Mouse (Mus musculus) heart, adult 18-20 months (tissue): ENCODE data around the gene Lrch4. TPM values are rescaled to one million over a fixed set of nuclear protein-coding genes. Genes with fewer than 3 reads are reported as not detected.

Experiments used
- DNase-seq, 2 experiments: peaks; one replicate each; pipeline ENCODE4 v3.0.0; 2021 to 2022; ENCODE audit warnings: mixed read lengths in 1 of 2
- total RNA-seq, 2 experiments: library from RNA; stranded (reverse); gene quantifications; 2 replicates each; pipeline ENCODE4 v1.2.3; 2021

The Lrch4 gene
- total RNA-seq, 2 experiments from 2014 or later: 17.5 to 19.1 TPM

DNA sequence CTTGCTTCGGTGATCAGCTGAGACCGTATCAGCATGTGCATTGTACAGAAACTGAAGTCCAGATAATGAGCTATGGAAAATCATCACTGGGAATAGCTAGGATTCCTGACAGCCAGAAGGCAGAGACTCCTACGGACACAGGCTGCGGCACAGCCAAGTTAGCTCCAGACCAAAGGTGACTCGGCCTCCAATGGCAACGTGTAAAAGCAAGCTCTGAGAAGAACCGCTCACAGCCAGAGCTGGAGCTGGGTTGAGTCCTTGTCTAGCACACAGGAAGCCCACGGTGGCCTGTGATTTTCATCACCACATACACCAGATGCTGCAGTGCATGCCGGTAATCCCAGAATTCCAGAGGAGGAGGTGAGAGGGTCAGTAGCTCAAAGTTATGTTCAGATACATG lies 61.6 kb downstream of the Lrch4 start:
- DNase-seq: no peak

Other genes with a start within 250 kb of the Lrch4 start
- not detected for gene Zan, start 152.1 kb upstream of the Lrch4 start, total RNA-seq
- 10 to 100 TPM; 13.9 to 15.0 TPM for gene Pop7, start 126.6 kb upstream of the Lrch4 start, total RNA-seq
- 10 to 100 TPM; 31.2 to 32.5 TPM for gene Gigyf1, start 110.6 kb upstream of the Lrch4 start, total RNA-seq
- gene Epo, start 95.9 kb upstream of the Lrch4 start, total RNA-seq: not detected
- 100 to 1,000 TPM; 233 to 247 TPM for gene Gnb2, start 95.6 kb upstream of the Lrch4 start, total RNA-seq
- not detected for gene Actl6b, start 75.6 kb upstream of the Lrch4 start, total RNA-seq
- not detected for gene Tfr2, start 59.3 kb upstream of the Lrch4 start, total RNA-seq
- 10 to 100 TPM in 1 of 2 experiments, 1 to 10 TPM in 1; 9.1 to 14.1 TPM for gene Mospd3, start 28.1 kb upstream of the Lrch4 start, total RNA-seq
- 10 to 100 TPM; 43.9 to 47.5 TPM for gene Pcolce, start 15.3 kb upstream of the Lrch4 start, total RNA-seq
- under 1 TPM; 0.32 to 0.44 TPM for gene Fbxo24, start 119 bp upstream of the Lrch4 start, total RNA-seq
- 1 to 10 TPM; 2.9 to 4.2 TPM for gene Gm20605, start 54 bp downstream of the Lrch4 start, total RNA-seq
- gene Sap25, start 12.2 kb downstream of the Lrch4 start, total RNA-seq: 1 to 10 TPM; 2.2 to 2.6 TPM
- 1 to 10 TPM in 1 of 2 experiments, under 1 TPM in 1; 0.87 to 1.5 TPM for gene Irs3, start 16.6 kb downstream of the Lrch4 start, total RNA-seq
- gene Agfg2, start 55.6 kb downstream of the Lrch4 start, total RNA-seq: 10 to 100 TPM; 16.9 to 23.0 TPM
- 1 to 10 TPM in 1 of 2 experiments, under 1 TPM in 1; 0.79 to 1.1 TPM for gene Nyap1, start 112.5 kb downstream of the Lrch4 start, total RNA-seq
- gene Tsc22d4, start 116.6 kb downstream of the Lrch4 start, total RNA-seq: 100 to 1,000 TPM; 240 to 253 TPM
- 10 to 100 TPM in 1 of 2 experiments, 1 to 10 TPM in 1; 9.9 to 12.0 TPM for gene Ppp1r35, start 149.7 kb downstream of the Lrch4 start, total RNA-seq
- gene Mepce, start 158.5 kb downstream of the Lrch4 start, total RNA-seq: 10 to 100 TPM; 24.2 to 28.7 TPM
- under 1 TPM; 0.22 to 0.72 TPM for gene Zcwpw1, start 158.7 kb downstream of the Lrch4 start, total RNA-seq
- gene Pilra, start 207.2 kb downstream of the Lrch4 start, total RNA-seq: 1 to 10 TPM; 1.5 to 1.7 TPM
- gene Pilrb1, start 229.0 kb downstream of the Lrch4 start, total RNA-seq: 1 to 10 TPM; 1.3 to 2.3 TPM
- under 1 TPM in 1 of 2 experiments, not detected in 1; 0.74 TPM for gene Pilrb2, start 242.7 kb downstream of the Lrch4 start, total RNA-seq